Mouse (Mus musculus): ENCODE results near the gene Btg4. TPM values are rescaled to one million over a fixed set of nuclear protein-coding genes. Genes with fewer than 3 reads are reported as not detected.
A peak's percentile ranks its signal among the peaks of the same experiment; 100 is the strongest.

The Btg4 gene
- polyA plus RNA-seq, 1 experiment = not detected

DNA sequence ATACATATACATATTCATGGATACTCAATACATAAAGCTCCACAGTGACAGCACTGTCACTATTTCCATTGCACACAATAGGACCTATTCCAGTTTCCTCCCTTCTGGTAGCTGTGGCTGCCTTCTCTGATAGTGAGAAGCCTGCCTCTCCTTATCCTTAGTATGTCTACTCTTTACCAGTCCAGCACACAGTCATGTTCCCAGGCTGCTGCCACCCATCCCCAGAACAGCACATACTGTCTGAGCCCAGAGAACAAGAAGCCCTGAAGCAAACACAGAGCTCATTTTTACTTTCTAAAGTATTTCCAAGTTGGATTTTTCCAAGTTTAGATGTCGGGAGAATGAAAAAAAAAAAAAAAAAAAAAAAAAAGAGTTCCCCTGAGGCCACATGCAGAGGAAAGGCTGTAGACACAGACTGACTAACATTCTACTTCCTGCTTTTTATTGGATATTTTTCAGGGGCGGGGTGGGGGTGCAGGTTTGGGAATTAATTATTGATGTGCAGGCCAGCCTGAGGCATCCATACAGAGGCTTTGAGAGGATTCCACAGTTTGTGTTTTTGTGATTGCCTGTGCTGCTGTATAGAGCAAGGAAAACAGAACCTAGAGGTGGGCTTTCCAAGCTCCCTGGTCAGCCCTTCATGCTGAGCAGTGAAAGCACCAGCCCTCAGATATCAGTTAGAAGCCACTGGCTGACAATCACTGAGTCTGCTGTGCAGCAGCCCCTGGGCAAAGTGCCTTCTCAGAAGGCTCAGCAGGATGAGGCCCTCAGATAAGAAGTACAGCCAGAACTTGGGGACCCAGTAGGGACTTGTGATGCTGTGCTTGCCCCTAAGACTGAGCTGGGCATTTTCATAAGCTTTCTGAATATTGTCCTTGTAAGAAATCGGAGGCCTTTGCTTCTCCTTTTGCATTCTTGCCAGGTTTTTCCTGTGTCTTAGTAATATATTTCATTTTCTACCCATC lies 4.1 kb upstream of the Btg4 start:
- Histone ChIP-seq H3K27ac (ENCODE audit: insufficient read depth, low read depth, low read length) (peak overlapping the region; percentile 82), H3K4me3 (ENCODE audit: insufficient read depth, low read depth, low read length) (no peak overlapping the region), H3K36me3 (ENCODE audit: control insufficient read depth, insufficient read depth, low read length) (no peaks in the 10 kb centered on the region), H3K27me3 (replicated peaks; ENCODE audit: control insufficient read depth, insufficient read depth, low read length) (no peaks in the 10 kb centered on the region), H3K4me1 (ENCODE audit: control insufficient read depth, insufficient read depth, low read length) (no peaks in the 10 kb centered on the region)
- TF ChIP-seq CTCF (conservative IDR thresholded peaks at IDR 0.05; ENCODE audit: insufficient read depth, insufficient read length, low read depth, low read length) (no peak), POLR2A (IDR thresholded peaks at IDR 0.05; ENCODE audit: low read depth, low read length) (no peak)
- 53% methylated on average over 3 of the region's 3 CpGs for WGBS
- DNase-seq = peak; percentile 38

DNA sequence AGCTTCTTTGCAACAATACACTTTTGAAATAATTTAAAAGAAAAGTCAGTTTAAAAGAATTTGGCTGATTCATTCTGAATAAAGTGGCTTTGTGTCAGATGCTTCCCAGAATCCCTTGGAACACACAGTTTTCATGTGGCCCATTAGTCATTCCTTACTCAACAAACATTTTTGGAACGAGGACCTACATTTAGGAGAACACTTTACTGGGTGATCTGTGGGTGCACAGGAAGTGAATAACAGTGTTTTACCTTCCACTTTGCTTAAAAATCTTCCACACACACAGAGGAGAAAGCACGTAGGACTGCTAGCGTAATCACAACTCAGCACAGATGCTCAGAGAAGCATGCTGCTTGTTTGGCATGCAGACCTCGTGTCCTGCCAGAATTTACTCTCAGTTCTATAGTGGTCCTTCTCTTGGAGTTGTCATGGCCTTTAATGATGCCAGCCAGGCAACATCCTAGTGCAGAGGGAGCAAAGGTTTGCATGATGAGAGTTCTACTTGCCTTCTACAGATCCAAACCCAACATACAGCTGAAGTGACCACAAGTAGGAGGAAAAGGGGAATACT lies 1.7 kb upstream of the Btg4 start:
- Histone ChIP-seq H3K4me1 (ENCODE audit: control insufficient read depth, insufficient read depth, low read length) (no peaks in the 10 kb centered on the region), H3K27ac (ENCODE audit: insufficient read depth, low read depth, low read length) (no peak overlapping the region)
- WGBS = 78% methylated on average over 4 of the region's 4 CpGs

DNA sequence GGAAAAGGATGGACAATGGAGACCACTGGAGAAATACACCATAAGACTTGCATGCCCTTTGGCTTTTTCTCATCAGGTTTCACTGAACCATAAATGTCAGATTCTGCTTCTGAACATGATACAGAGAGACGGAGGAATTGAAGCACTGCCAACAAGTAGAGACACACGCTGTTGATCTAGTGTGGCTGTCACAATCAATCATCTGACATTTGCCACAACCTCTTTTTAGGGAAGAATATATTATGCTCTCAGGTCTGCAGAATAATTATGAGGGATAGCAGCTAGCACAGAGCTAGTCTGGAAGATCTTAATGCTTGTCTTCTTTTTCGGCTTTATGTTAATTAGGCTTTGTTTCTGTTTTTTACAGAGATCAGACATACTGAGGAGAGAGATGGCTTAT lies 7.5 kb downstream of the Btg4 start:
- DNase-seq = no peak
- no peak for TF ChIP-seq CTCF (conservative IDR thresholded peaks at IDR 0.05; ENCODE audit: insufficient read depth, insufficient read length, low read depth, low read length)
- no peak for TF ChIP-seq POLR2A (IDR thresholded peaks at IDR 0.05; ENCODE audit: low read depth, low read length)
- no peaks in the 10 kb centered on the region for H3K4me1 ChIP-seq (ENCODE audit: control insufficient read depth, insufficient read depth, low read length)
- H3K4me3 ChIP-seq (ENCODE audit: insufficient read depth, low read depth, low read length) = no peak overlapping the region
- no peaks in the 10 kb centered on the region for H3K27me3 ChIP-seq (replicated peaks; ENCODE audit: control insufficient read depth, insufficient read depth, low read length)
- H3K36me3 ChIP-seq (ENCODE audit: control insufficient read depth, insufficient read depth, low read length) = no peaks in the 10 kb centered on the region
- WGBS = 40% methylated on average over 3 of the region's 3 CpGs
- H3K27ac ChIP-seq (ENCODE audit: insufficient read depth, low read depth, low read length) = no peak overlapping the region

More for the DNA sequence above, 1.7 kb upstream of the Btg4 start:
- Histone ChIP-seq H3K4me3 (ENCODE audit: insufficient read depth, low read depth, low read length) (no peak overlapping the region), H3K27me3 (replicated peaks; ENCODE audit: control insufficient read depth, insufficient read depth, low read length) (no peaks in the 10 kb centered on the region), H3K36me3 (ENCODE audit: control insufficient read depth, insufficient read depth, low read length) (no peaks in the 10 kb centered on the region)
- no peak for DNase-seq
- TF ChIP-seq CTCF (conservative IDR thresholded peaks at IDR 0.05; ENCODE audit: insufficient read depth, insufficient read length, low read depth, low read length) = no peak
- no peak for TF ChIP-seq POLR2A (IDR thresholded peaks at IDR 0.05; ENCODE audit: low read depth, low read length)

DNA sequence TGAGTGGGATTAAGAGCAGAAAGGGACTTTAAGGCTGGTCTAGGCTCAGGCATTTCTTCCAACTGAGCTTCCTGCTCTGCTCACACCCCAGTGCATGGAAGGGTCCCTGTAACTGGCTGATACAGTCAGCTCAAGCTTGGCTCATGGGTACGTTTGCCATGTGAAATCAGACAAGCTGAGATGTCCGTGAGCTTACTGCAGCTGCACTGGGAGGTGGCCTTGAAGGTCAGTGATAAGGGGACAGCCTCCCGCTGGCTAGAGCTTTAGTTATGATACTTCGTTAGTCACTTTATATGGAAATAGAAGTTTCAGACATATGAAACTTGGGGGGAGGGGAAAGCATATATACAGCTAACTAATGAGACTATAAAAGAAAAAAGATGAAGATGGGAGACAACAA lies 10.1 kb downstream of the Btg4 start:
- 91% methylated on average over 4 of the region's 4 CpGs for WGBS
- no peaks in the 10 kb centered on the region for H3K36me3 ChIP-seq (ENCODE audit: control insufficient read depth, insufficient read depth, low read length)
- H3K4me3 ChIP-seq (ENCODE audit: insufficient read depth, low read depth, low read length) = no peak overlapping the region
- TF ChIP-seq POLR2A (IDR thresholded peaks at IDR 0.05; ENCODE audit: low read depth, low read length) (no peak), CTCF (conservative IDR thresholded peaks at IDR 0.05; ENCODE audit: insufficient read depth, insufficient read length, low read depth, low read length) (no peak)
- H3K4me1 ChIP-seq (ENCODE audit: control insufficient read depth, insufficient read depth, low read length) = no peaks in the 10 kb centered on the region
- no peak for DNase-seq
- H3K27ac ChIP-seq (ENCODE audit: insufficient read depth, low read depth, low read length) = no peak overlapping the region
- H3K27me3 ChIP-seq (replicated peaks; ENCODE audit: control insufficient read depth, insufficient read depth, low read length) = no peaks in the 10 kb centered on the region

DNA sequence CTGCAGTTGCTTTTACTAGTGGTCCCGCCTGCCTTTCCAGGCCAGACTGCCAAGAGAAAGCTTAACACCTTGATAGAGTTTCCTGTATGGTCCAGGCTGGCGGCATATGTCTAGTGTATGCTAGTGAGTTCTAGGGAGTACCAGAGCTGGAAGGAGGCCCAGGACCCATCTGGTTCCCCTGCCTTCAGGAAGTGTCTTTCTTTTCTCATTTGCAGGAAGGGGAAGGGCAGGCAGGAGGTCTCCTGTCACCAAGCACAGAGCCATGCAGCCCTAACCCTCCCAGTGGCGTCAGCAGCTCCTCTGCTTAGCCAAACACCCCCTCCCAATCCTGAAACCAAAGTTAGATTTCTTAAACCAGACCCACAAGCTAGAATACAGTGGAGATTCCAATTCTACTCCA lies 15.1 kb downstream of the Btg4 start:
- DNase-seq = peak; percentile 61
- WGBS = 43% methylated on average over 3 of the region's 3 CpGs
- H3K27me3 ChIP-seq (replicated peaks; ENCODE audit: control insufficient read depth, insufficient read depth, low read length) = no peaks in the 10 kb centered on the region
- no peak overlapping the region for H3K27ac ChIP-seq (ENCODE audit: insufficient read depth, low read depth, low read length)
- H3K36me3 ChIP-seq (ENCODE audit: control insufficient read depth, insufficient read depth, low read length) = no peaks in the 10 kb centered on the region
- peak overlapping the region; percentile 35 for H3K4me3 ChIP-seq (ENCODE audit: insufficient read depth, low read depth, low read length)
- TF ChIP-seq POLR2A (IDR thresholded peaks at IDR 0.05; ENCODE audit: low read depth, low read length) (no peak), CTCF (conservative IDR thresholded peaks at IDR 0.05; ENCODE audit: insufficient read depth, insufficient read length, low read depth, low read length) (no peak)
- H3K4me1 ChIP-seq (ENCODE audit: control insufficient read depth, insufficient read depth, low read length) = no peaks in the 10 kb centered on the region

DNA sequence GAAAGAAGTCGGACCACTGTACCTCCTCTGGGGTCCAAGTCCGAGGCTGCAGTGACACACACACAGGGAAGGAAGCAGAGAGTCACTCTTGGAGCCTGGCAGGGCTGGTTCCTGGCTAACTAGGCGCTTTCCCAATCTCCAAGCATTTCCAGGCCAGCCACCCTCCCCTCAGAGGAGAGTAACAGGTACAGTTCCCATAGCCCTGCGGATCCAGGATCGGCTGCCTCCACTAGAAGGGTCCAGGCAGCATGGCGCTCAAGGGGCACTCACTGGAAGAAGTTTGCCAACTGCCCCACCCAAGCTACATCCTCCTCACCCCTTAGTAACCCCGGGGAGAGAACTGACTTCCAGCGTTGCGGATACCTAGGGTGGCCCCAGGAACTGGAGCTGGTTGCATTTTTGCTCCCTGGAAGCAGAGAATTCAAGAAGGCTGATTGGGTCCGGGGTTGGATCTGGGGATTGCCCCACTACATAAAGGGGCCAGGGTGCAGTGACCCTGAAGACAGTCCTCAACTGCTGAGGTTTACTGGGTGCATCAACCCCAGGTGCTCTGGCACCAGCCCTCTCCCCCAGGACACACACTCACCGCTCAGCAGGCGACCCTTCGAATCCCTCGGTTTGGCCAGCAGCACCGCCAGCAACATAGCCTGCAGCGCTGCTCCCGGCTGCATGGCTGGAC lies 15.7 kb downstream of the Btg4 start:
- WGBS = 1% methylated on average over 17 of the region's 17 CpGs
- Histone ChIP-seq H3K27ac (ENCODE audit: insufficient read depth, low read depth, low read length) (peak overlapping the region; percentile 13; the same call in 1 of the 2 replicates), H3K27me3 (replicated peaks; ENCODE audit: control insufficient read depth, insufficient read depth, low read length) (no peaks in the 10 kb centered on the region), H3K4me3 (ENCODE audit: insufficient read depth, low read depth, low read length) (peak overlapping the region; percentile 56), H3K4me1 (ENCODE audit: control insufficient read depth, insufficient read depth, low read length) (no peaks in the 10 kb centered on the region), H3K36me3 (ENCODE audit: control insufficient read depth, insufficient read depth, low read length) (no peaks in the 10 kb centered on the region)
- peak; percentile 9 for DNase-seq
- no peak for TF ChIP-seq POLR2A (IDR thresholded peaks at IDR 0.05; ENCODE audit: low read depth, low read length)
- TF ChIP-seq CTCF (conservative IDR thresholded peaks at IDR 0.05; ENCODE audit: insufficient read depth, insufficient read length, low read depth, low read length) = no peak

DNA sequence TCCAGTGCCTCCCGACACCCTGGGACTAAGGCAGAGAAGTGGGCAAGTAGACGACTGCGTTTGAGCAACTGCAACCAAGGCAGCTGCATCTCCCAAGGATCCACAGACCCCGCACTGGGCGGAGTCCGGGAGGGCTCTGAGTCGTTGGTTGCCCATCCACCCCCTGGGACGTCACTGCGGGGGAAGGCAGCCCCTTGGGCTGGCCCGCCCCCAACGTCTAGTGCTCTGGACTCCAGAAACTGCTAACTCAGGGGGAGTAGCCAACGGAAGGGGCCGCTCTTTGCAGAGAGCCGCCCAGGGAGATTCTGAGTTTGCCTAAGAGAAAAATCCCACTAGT lies 16.2 kb downstream of the Btg4 start, which contains the start of gene Layn:
Layn (minus strand) TSS at position 116 of the 337 bp plus-strand sequence.
- no peaks in the 10 kb centered on the region for H3K4me1 ChIP-seq (ENCODE audit: control insufficient read depth, insufficient read depth, low read length)
- H3K27me3 ChIP-seq (replicated peaks; ENCODE audit: control insufficient read depth, insufficient read depth, low read length) = no peaks in the 10 kb centered on the region
- peak within 1 kb of the TSS; percentile 56 for H3K4me3 ChIP-seq (ENCODE audit: insufficient read depth, low read depth, low read length)
- peak; percentile 89 for DNase-seq
- TF ChIP-seq POLR2A (IDR thresholded peaks at IDR 0.05; ENCODE audit: low read depth, low read length) (peak; percentile 52), CTCF (conservative IDR thresholded peaks at IDR 0.05; ENCODE audit: insufficient read depth, insufficient read length, low read depth, low read length) (no peak)
- H3K36me3 ChIP-seq (ENCODE audit: control insufficient read depth, insufficient read depth, low read length) = no peaks in the 10 kb centered on the region
- under 1% methylated on average over 14 of the region's 14 CpGs for WGBS
- H3K27ac ChIP-seq (ENCODE audit: insufficient read depth, low read depth, low read length) = peak within 1 kb of the TSS; percentile 13; the same call in 1 of the 2 replicates
